Mouse (Mus musculus) erythroblast, embryonic 14.5 days (primary cell): ENCODE measurements around the gene Gm49450.

Experiments used
- GATA1 ChIP-seq: IDR thresholded peaks from 2 replicates; pipeline ENCODE4 v1.6.1; 2012; ENCODE audit warnings: low read length, inconsistent platforms, mixed read lengths
- TAL1 ChIP-seq: IDR thresholded peaks from 3 replicates; pipeline ENCODE4 v1.6.1; 2012; ENCODE audit warnings: low read length, inconsistent platforms, mixed read lengths

GRCm38 (mm10) chr15:98996840-98997239 lies 43.5 kb upstream of the Gm49450 start:
- no peak for TF ChIP-seq GATA1
- TF ChIP-seq TAL1, result no peak
